Mouse (Mus musculus): ENCODE data around the gene Adh4. TPM values are rescaled to one million over a fixed set of nuclear protein-coding genes. Genes with fewer than 3 reads are reported as not detected.
"Not testable (repeated sequence)": the region's sequence is repeated elsewhere in the genome, so short reads cannot be mapped to it uniquely, and the experiment has no call there.

Adh4 gene
- total RNA-seq, 1 experiment from 2014 or later, result not detected

GRCm38 (mm10) chr3:138442203-138442602 is 26.9 kb downstream of the Adh4 start:
- ATAC-seq (ENCODE audit: extremely low read depth, insufficient number of reproducible peaks, low FRiP score, poor library complexity, severe bottlenecking), result no peak

GRCm38 (mm10) chr3:138442612-138443464 is 27.6 kb downstream of the Adh4 start, which contains the start of gene Adh5:
Gene Adh5 (plus strand): TSS chr3:138443093.
- peak; percentile 98 for ATAC-seq (ENCODE audit: extremely low read depth, insufficient number of reproducible peaks, low FRiP score, poor library complexity, severe bottlenecking)

GRCm38 (mm10) chr3:138443465-138443771 is 28.2 kb downstream of the Adh4 start:
- ATAC-seq (ENCODE audit: extremely low read depth, insufficient number of reproducible peaks, low FRiP score, poor library complexity, severe bottlenecking), result no peak

GRCm38 (mm10) chr3:138448077-138448860 is 33.0 kb downstream of the Adh4 start:
- no peak for ATAC-seq (ENCODE audit: extremely low read depth, insufficient number of reproducible peaks, low FRiP score, poor library complexity, severe bottlenecking)

GRCm38 (mm10) chr3:138452169-138452568 is 36.9 kb downstream of the Adh4 start:
- ATAC-seq (ENCODE audit: extremely low read depth, insufficient number of reproducible peaks, low FRiP score, poor library complexity, severe bottlenecking), result no peak

GRCm38 (mm10) chr3:138454234-138454633 is 39.0 kb downstream of the Adh4 start:
- no peak for ATAC-seq (ENCODE audit: extremely low read depth, insufficient number of reproducible peaks, low FRiP score, poor library complexity, severe bottlenecking)

GRCm38 (mm10) chr3:138454711-138455435 is 39.6 kb downstream of the Adh4 start:
- no peak for ATAC-seq (ENCODE audit: extremely low read depth, insufficient number of reproducible peaks, low FRiP score, poor library complexity, severe bottlenecking)

GRCm38 (mm10) chr3:138458441-138458840 is 43.2 kb downstream of the Adh4 start:
- ATAC-seq (ENCODE audit: extremely low read depth, insufficient number of reproducible peaks, low FRiP score, poor library complexity, severe bottlenecking), result no peak

GRCm38 (mm10) chr3:138460260-138460659 is 45.0 kb downstream of the Adh4 start:
- ATAC-seq (ENCODE audit: extremely low read depth, insufficient number of reproducible peaks, low FRiP score, poor library complexity, severe bottlenecking), result no peak

- ATAC-seq (ENCODE audit: extremely low read depth, insufficient number of reproducible peaks, low FRiP score, poor library complexity, severe bottlenecking), result no peak
Observed at GRCm38 (mm10) chr3:138461832-138462231, 46.6 kb downstream of the Adh4 start.

- ATAC-seq (ENCODE audit: extremely low read depth, insufficient number of reproducible peaks, low FRiP score, poor library complexity, severe bottlenecking), result peak; percentile 69; the same call in 1 of the 2 replicates
Observed at GRCm38 (mm10) chr3:138463137-138463536, 47.9 kb downstream of the Adh4 start.

- ATAC-seq (ENCODE audit: extremely low read depth, insufficient number of reproducible peaks, low FRiP score, poor library complexity, severe bottlenecking), result no peak
Observed at GRCm38 (mm10) chr3:138463807-138464206, 48.5 kb downstream of the Adh4 start.

GRCm38 (mm10) chr3:138464573-138465147 is 49.4 kb downstream of the Adh4 start:
- ATAC-seq (ENCODE audit: extremely low read depth, insufficient number of reproducible peaks, low FRiP score, poor library complexity, severe bottlenecking), result peak; percentile 29; the same call in 1 of the 2 replicates

- not testable (repeated sequence) for ATAC-seq (ENCODE audit: extremely low read depth, insufficient number of reproducible peaks, low FRiP score, poor library complexity, severe bottlenecking)
Observed at GRCm38 (mm10) chr3:138466656-138467055, 51.4 kb downstream of the Adh4 start.

- no peak for ATAC-seq (ENCODE audit: extremely low read depth, insufficient number of reproducible peaks, low FRiP score, poor library complexity, severe bottlenecking)
Observed at GRCm38 (mm10) chr3:138471066-138471465, 55.8 kb downstream of the Adh4 start.

- ATAC-seq (ENCODE audit: extremely low read depth, insufficient number of reproducible peaks, low FRiP score, poor library complexity, severe bottlenecking), result no peak
Observed at GRCm38 (mm10) chr3:138479489-138479888, 64.2 kb downstream of the Adh4 start.
